Mouse (Mus musculus) ES-E14 (cell line): ENCODE measurements around the gene Rfng.

ENCODE experiments used
- CHD2 ChIP-seq: IDR thresholded peaks from 2 replicates; pipeline ENCODE4 v1.6.1; 2014; ENCODE audit warnings: mild to moderate bottlenecking, low read depth, low read length, inconsistent platforms
- ZC3H11A ChIP-seq: IDR thresholded peaks from 2 replicates; pipeline ENCODE4 v1.6.1; 2012; ENCODE audit warnings: low read depth, mild to moderate bottlenecking, inconsistent platforms, low read length, borderline replicate concordance

DNA sequence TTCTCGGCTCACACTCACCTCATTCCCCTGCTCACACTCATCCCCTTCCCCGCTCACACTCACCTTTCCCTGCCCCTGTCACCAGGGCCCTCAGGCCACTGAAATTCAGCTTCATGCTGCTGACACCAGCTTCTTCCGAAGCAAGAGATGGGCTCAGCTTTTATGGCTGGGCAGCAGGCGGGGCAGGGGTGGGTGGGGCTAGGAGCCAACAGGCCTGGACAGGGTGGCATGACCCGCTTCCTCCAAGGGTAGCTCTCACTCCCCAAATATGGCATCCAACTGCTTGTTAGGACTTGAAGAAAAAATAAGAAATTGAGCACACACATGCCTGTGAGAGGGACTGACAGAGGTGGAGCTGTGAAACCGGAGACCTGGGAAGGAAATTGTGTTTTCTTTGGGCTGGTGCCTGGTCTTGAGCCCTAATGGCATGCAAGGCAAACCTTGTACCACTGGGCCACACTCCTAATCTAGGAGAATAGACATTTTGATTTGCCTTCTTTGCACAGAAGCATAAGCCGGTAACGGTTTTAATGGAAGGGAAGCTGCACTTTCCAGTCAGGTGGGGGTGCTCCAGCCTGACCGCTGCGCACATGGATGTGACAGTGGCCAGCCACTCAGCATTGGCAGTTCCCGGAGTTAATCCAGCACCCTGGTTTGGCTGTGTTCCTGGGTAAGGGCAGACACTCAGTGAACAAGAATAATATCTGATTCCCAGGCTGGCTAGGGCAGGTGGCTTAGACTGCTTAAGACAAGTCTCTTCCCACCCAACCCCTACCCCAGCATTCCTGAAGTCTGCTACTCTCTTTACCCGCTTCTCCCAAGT is 51.9 kb downstream of the Rfng start, which contains the start of gene Cbr2:
- TF ChIP-seq CHD2 (no peak), ZC3H11A (no peak)
